Comparison of ENCODE assay signal across 8 mouse cellular contexts in the genomic region with DNA sequence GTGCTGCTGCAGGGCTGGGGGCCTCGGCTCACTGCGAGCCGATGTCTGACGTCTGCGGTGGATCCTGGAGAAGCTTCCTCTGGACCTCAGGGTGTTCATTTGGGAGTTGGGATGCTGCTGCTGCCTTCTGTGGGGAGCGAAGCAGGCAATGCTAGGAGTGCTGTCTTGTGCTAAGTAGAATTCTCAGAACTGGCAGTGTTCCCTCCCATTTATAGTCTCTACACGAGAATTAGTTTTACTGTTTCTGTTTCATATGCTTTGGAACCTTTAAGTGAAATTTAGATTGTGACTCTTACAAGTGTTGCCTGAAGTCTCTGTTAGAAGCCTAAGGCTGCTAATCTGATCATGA.
DNase-seq lines count a peak whose midpoint lies in the region; ATAC-seq and TF ChIP-seq lines count a peak whose summit lies in the region.
"Had no signal": no experiment of that assay in that cellular context is flagged by ENCODE, and none has a peak within 500 bp of the region (broad histone marks: within the 10 kb centered on the region; RNA-seq: fewer than 3 reads in every experiment).

No protein-coding gene starts in this region.

- H3K27ac ChIP-seq in hindbrain, embryonic 13.5 days, result no peak overlapping the region
- no peak overlapping the region for H3K27ac ChIP-seq in hindbrain, postnatal 0 days
- H3K27ac ChIP-seq in bone marrow macrophage, adult 2 months (ENCODE audit: insufficient read depth, low read depth, low read length), result peak overlapping the region; percentile 22
- H3K27ac ChIP-seq in embryonic facial prominence, embryonic 12.5 days, result peak overlapping the region; percentile 93
- peak overlapping the region; percentile 90 for H3K27ac ChIP-seq in limb, embryonic 15.5 days

- TF ChIP-seq POLR2A in bone marrow macrophage, adult 2 months (IDR thresholded peaks at IDR 0.05; ENCODE audit: borderline replicate concordance, low read depth, low read length), result no peak

- no peaks in the 10 kb centered on the region for H3K27me3 ChIP-seq in hindbrain, embryonic 13.5 days
- H3K27me3 ChIP-seq in hindbrain, postnatal 0 days (ENCODE audit: insufficient read depth, low read length), result no peaks in the 10 kb centered on the region
- no peaks in the 10 kb centered on the region for H3K27me3 ChIP-seq in embryonic facial prominence, embryonic 12.5 days
- H3K27me3 ChIP-seq in limb, embryonic 15.5 days, result no peaks in the 10 kb centered on the region

- no peak for DNase-seq in hindbrain, postnatal 0 days (ENCODE audit: low spot score)
- no peak for DNase-seq in right cerebral cortex, postnatal 14 days
- DNase-seq in cerebellum, adult 11-12 months, result no peak
- DNase-seq: thymus, postnatal 4 days had no signal

- ATAC-seq in hindbrain, embryonic 13.5 days (ENCODE audit: low FRiP score), result no peak
- no peak for ATAC-seq in hindbrain, postnatal 0 days
- no peak for ATAC-seq in embryonic facial prominence, embryonic 12.5 days (ENCODE audit: insufficient number of reproducible peaks, insufficient read depth, low FRiP score, low TSS enrichment)
- ATAC-seq in limb, embryonic 15.5 days (ENCODE audit: insufficient number of reproducible peaks, low FRiP score, low TSS enrichment, low read depth), result no peak

- no peak overlapping the region for H3K4me2 ChIP-seq in hindbrain, embryonic 13.5 days
- no peak overlapping the region for H3K4me2 ChIP-seq in hindbrain, postnatal 0 days (ENCODE audit: low read depth, low read length)
- peak overlapping the region; percentile 41 for H3K4me2 ChIP-seq in embryonic facial prominence, embryonic 12.5 days (replicated peaks)
- H3K4me2 ChIP-seq in limb, embryonic 15.5 days, result peak overlapping the region; percentile 31

- H3K9ac ChIP-seq in hindbrain, embryonic 13.5 days, result 0 out of 2 replicates have a peak overlapping the region, but pooled peaks have one; percentile 2
- no peak overlapping the region for H3K9ac ChIP-seq in hindbrain, postnatal 0 days (replicated peaks; ENCODE audit: low read length)
- H3K9ac ChIP-seq in embryonic facial prominence, embryonic 12.5 days, result 0 out of 2 replicates have a peak overlapping the region, but pooled peaks have one; percentile 15
- H3K9ac ChIP-seq in limb, embryonic 15.5 days, result no peak overlapping the region

- no peaks in the 10 kb centered on the region for H3K36me3 ChIP-seq in hindbrain, embryonic 13.5 days
- no peaks in the 10 kb centered on the region for H3K36me3 ChIP-seq in hindbrain, postnatal 0 days (ENCODE audit: insufficient read depth, low read length)
- H3K36me3 ChIP-seq in embryonic facial prominence, embryonic 12.5 days, result no peaks in the 10 kb centered on the region
- no peaks in the 10 kb centered on the region for H3K36me3 ChIP-seq in limb, embryonic 15.5 days

- 79% methylated on average over 7 of the region's 7 CpGs for WGBS in hindbrain, embryonic 13.5 days
- 59% methylated on average over 7 of the region's 7 CpGs for WGBS in hindbrain, postnatal 0 days
- 53% methylated on average over 7 of the region's 7 CpGs for WGBS in embryonic facial prominence, embryonic 12.5 days
- 34% methylated on average over 7 of the region's 7 CpGs for WGBS in limb, embryonic 15.5 days

- no peak for TF ChIP-seq CTCF in hindbrain, postnatal 0 days (IDR thresholded peaks at IDR 0.05; ENCODE audit: low read depth)
- TF ChIP-seq CTCF in bone marrow macrophage, adult 2 months (IDR thresholded peaks at IDR 0.05; ENCODE audit: low read depth, low read length), result no peak

- peaks cover 96% of the 10 kb centered on the region for H3K4me1 ChIP-seq in hindbrain, embryonic 13.5 days (replicated peaks)
- H3K4me1 ChIP-seq in hindbrain, postnatal 0 days (ENCODE audit: insufficient read depth, low read length), result peaks cover 28% of the 10 kb centered on the region
- H3K4me1 ChIP-seq in bone marrow macrophage, adult 2 months (ENCODE audit: control insufficient read depth, insufficient read depth, low read length), result peaks cover 14% of the 10 kb centered on the region
- H3K4me1 ChIP-seq in embryonic facial prominence, embryonic 12.5 days, result peaks cover 86% of the 10 kb centered on the region
- peaks cover 88% of the 10 kb centered on the region for H3K4me1 ChIP-seq in limb, embryonic 15.5 days

- H3K9me3 ChIP-seq in hindbrain, embryonic 13.5 days, result no peaks in the 10 kb centered on the region
- H3K9me3 ChIP-seq in hindbrain, postnatal 0 days (ENCODE audit: low read length), result no peaks in the 10 kb centered on the region
- H3K9me3 ChIP-seq in embryonic facial prominence, embryonic 12.5 days, result no peaks in the 10 kb centered on the region
- no peaks in the 10 kb centered on the region for H3K9me3 ChIP-seq in limb, embryonic 15.5 days

- H3K4me3 ChIP-seq in hindbrain, embryonic 13.5 days, result no peak overlapping the region
- H3K4me3 ChIP-seq in hindbrain, postnatal 0 days (ENCODE audit: low read length), result no peak overlapping the region
- no peak overlapping the region for H3K4me3 ChIP-seq in bone marrow macrophage, adult 2 months (ENCODE audit: insufficient read depth, low read length)
- no peak overlapping the region; the same call in 1 of the 2 replicates for H3K4me3 ChIP-seq in embryonic facial prominence, embryonic 12.5 days
- H3K4me3 ChIP-seq in limb, embryonic 15.5 days, result no peak overlapping the region

Comparison
In these comparisons a context has a peak if more than half of its experiments do, and no peak if none do; other contexts are left out.
1. H3K9ac ChIP-seq: peak in hindbrain, embryonic 13.5 days (single experiment) and embryonic facial prominence, embryonic 12.5 days (single experiment); none in hindbrain, postnatal 0 days (single experiment) and limb, embryonic 15.5 days (single experiment).
2. H3K27ac ChIP-seq: peak in bone marrow macrophage, adult 2 months (single experiment), embryonic facial prominence, embryonic 12.5 days (single experiment) and limb, embryonic 15.5 days (single experiment); none in hindbrain, embryonic 13.5 days (single experiment) and hindbrain, postnatal 0 days (single experiment).
3. H3K4me2 ChIP-seq: peak in embryonic facial prominence, embryonic 12.5 days (single experiment) and limb, embryonic 15.5 days (single experiment); none in hindbrain, embryonic 13.5 days (single experiment) and hindbrain, postnatal 0 days (single experiment).